8 mouse cellular contexts compared by ENCODE assay signal in genomic region chr13:62129432-62130171, GRCm38 (mm10). TPM values are rescaled to one million over a fixed set of nuclear protein-coding genes. Genes with fewer than 3 reads are reported as not detected.
A peak's percentile ranks its signal among the peaks of the same experiment; 100 is the strongest.
DNase-seq lines count a peak whose midpoint lies in the region; ATAC-seq and TF ChIP-seq lines count a peak whose summit lies in the region.
"Not testable (repeated sequence)": the region's sequence is repeated elsewhere in the genome, so short reads cannot be mapped to it uniquely, and the experiment has no call there.

Gene Zfp808, plus strand, starts transcription at chr13:62129886.

- peak within 1 kb of the TSS; percentile 60 for H3K4me2 ChIP-seq in neural tube, embryonic 15.5 days

- not testable (repeated sequence) for H3K36me3 ChIP-seq in hindbrain, embryonic 10.5 days; neural tube, embryonic 15.5 days

- TF ChIP-seq CTCF in lung, adult 2 months (IDR thresholded peaks at IDR 0.05; ENCODE audit: insufficient read depth, low read length): not testable (repeated sequence)

- not testable (repeated sequence) for TF ChIP-seq POLR2A in lung, adult 2 months (IDR thresholded peaks at IDR 0.05; ENCODE audit: borderline replicate concordance, extremely low read depth, low read depth, low read length)

- H3K4me3 ChIP-seq in hindbrain, embryonic 10.5 days: peak within 1 kb of the TSS; percentile 65
- H3K4me3 ChIP-seq in lung, adult 2 months (replicated peaks; ENCODE audit: extremely low read depth, low read depth, low read length): peak within 1 kb of the TSS; percentile 80
- peak within 1 kb of the TSS; percentile 62 for H3K4me3 ChIP-seq in neural tube, embryonic 15.5 days (replicated peaks)

- not testable (repeated sequence) for H3K27me3 ChIP-seq in hindbrain, embryonic 10.5 days (ENCODE audit: insufficient read depth, poor library complexity, severe bottlenecking); neural tube, embryonic 15.5 days (replicated peaks)

- WGBS in hindbrain, embryonic 10.5 days: 7% methylated on average over 21 of the region's 21 CpGs
- 5% methylated on average over 21 of the region's 21 CpGs for WGBS in lung, adult 2 months
- 6% methylated on average over 21 of the region's 21 CpGs for WGBS in neural tube, embryonic 15.5 days

- ATAC-seq in frontal cortex, adult (ENCODE audit: low TSS enrichment): peak; percentile 73
- peak; percentile 94 for ATAC-seq in neural tube, embryonic 15.5 days (ENCODE audit: low FRiP score)

- not testable (repeated sequence) for H3K4me1 ChIP-seq in hindbrain, embryonic 10.5 days (replicated peaks); lung, adult 2 months (ENCODE audit: control insufficient read depth, insufficient read depth, low read length); neural tube, embryonic 15.5 days

- H3K27ac ChIP-seq in hindbrain, embryonic 10.5 days: peak within 1 kb of the TSS; percentile 87
- peak within 1 kb of the TSS; percentile 72 for H3K27ac ChIP-seq in neural tube, embryonic 15.5 days (replicated peaks)

- H3K9me3 ChIP-seq in hindbrain, embryonic 10.5 days; neural tube, embryonic 15.5 days (replicated peaks): not testable (repeated sequence)

- peak; percentile 69 for DNase-seq in MEL-GATA-1-ER (ENCODE audit: extremely low read depth, low read depth)
- DNase-seq in cerebellum, adult 9-10 months: peak; percentile 26
- DNase-seq in hindbrain, embryonic 10.5 days (ENCODE audit: low spot score): peak; percentile 61
- DNase-seq in layer of hippocampus, adult 8-10 months (ENCODE audit: low spot score in 2 of 2): peak; percentile 19 to 28
- peak; percentile 53 for DNase-seq in lung, adult 2 months
- peak; percentile 72 for DNase-seq in testis, postnatal 14 days (ENCODE audit: low spot score)

- peak within 1 kb of the TSS; percentile 59 for H3K9ac ChIP-seq in neural tube, embryonic 15.5 days (replicated peaks)

RNA-seq across cellular contexts. Expression of gene Zfp808, which starts in this region (rescaled TPM):
- 7.2 and 11.2 TPM in 2 replicates for polyA plus RNA-seq in hindbrain, embryonic 10.5 days (2016; fragmentation: Nextera tagmentation; extraction: Ambion mirVana)
- 1 to 10 TPM; 2.4 to 4.0 (median 3.3) TPM for total RNA-seq in layer of hippocampus, adult 8-10 months (2022)
- polyA plus RNA-seq in lung, adult 2 months (2012; rRNA removed): 0.09 and 0.13 TPM in 2 replicates
- polyA plus RNA-seq in neural tube, embryonic 15.5 days (2015; fragmentation: Nextera tagmentation; extraction: Ambion mirVana): 4.1 and 4.8 TPM in 2 replicates

Comparison
In these comparisons a context has a peak if more than half of its experiments do, and no peak if none do; other contexts are left out.
1. Peak in every context shown above with its lines: DNase-seq, ATAC-seq, H3K4me3 ChIP-seq and H3K27ac ChIP-seq.
2. Peak in DNase-seq and H3K4me3 ChIP-seq in lung, adult 2 months; RNA of the gene not detected or under 1 TPM.